Mouse (Mus musculus) layer of hippocampus, adult 2 months (tissue): Measurements from ENCODE around the gene Ifitm10. TPM values are rescaled to one million over a fixed set of nuclear protein-coding genes. Genes with fewer than 3 reads are reported as not detected.
A peak's percentile ranks its signal among the peaks of the same experiment; 100 is the strongest.
"Not testable (repeated sequence)": the region's sequence is repeated elsewhere in the genome, so short reads cannot be mapped to it uniquely, and the experiment has no call there.

ENCODE experiments used
- DNase-seq, 2 experiments: peaks; one replicate each; pipeline ENCODE4 v3.0.0; 2022; ENCODE audit warnings: low spot score in 2 of 2
- H3K27ac ChIP-seq: fragments of 200-600 bp; 2 replicates; pipeline ENCODE4 v1.8.1; 2022
- H3K4me3 ChIP-seq: fragments of 200-600 bp; 2 replicates; pipeline ENCODE4 v1.8.1; 2022; ENCODE audit warnings: mild to moderate bottlenecking
- CTCF ChIP-seq: fragments of 200-600 bp; conservative IDR thresholded peaks from 2 replicates; pipeline ENCODE4 v1.8.1; 2022; ENCODE audit warnings: antibody characterized with exemption, mild to moderate bottlenecking, moderate library complexity
- total RNA-seq, 2 experiments: library from RNA; stranded (reverse); gene quantifications; 2 replicates each; pipeline ENCODE4 v1.2.3; 2021

Ifitm10 gene
- total RNA-seq, 2 experiments from 2014 or later = 35.3 to 38.6 TPM

DNA sequence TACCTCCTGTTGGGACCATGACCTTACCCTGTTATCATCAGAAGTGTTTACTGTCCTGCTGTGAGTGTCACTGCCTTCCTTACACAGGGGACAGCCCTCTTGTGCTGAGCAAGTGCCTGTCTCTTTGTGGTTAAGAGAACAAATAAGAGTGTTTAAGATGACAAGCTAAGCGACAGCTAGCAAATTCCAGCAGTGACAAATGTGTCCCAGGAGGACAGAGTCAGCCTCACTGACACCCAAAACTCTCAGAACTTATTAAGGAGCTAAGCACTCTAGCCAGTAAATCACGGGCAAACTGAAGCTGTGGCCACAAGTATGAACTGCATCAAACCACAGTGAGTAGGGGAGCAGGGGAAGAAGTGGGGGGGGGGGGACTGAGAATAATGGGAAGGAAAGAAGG lies 52.6 kb downstream of the Ifitm10 start:
- no peak overlapping the region for H3K4me3 ChIP-seq
- DNase-seq = no peak
- H3K27ac ChIP-seq = no peak overlapping the region
- TF ChIP-seq CTCF = no peak

DNA sequence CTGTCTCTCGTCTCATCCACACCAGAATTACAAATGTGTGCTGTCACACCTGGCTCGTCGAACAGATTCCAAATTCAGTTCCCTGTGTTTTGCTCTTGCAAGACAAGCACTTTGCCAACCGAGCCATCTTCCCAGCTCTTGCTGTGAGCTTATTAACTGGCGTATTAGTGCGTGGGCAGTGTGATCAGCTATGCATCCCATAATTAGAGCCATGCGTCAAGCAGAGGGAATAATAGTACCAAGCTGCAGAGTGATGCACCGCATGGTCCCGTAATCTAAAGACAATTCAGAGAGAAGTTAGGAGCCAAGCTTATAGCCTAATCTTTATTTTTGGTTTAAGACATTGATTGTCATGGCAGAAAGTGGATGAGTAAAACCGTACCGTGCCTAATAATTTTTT lies 54.4 kb downstream of the Ifitm10 start:
- H3K27ac ChIP-seq = no peak overlapping the region

GRCm38 (mm10) chr7:142317216-142317615 lies 56.3 kb downstream of the Ifitm10 start:
- no peak overlapping the region for H3K27ac ChIP-seq
- DNase-seq = no peak
- TF ChIP-seq CTCF = no peak
- no peak overlapping the region for H3K4me3 ChIP-seq

More for the DNA sequence above, 54.4 kb downstream of the Ifitm10 start:
- DNase-seq = peak in 1 of 2 experiments; percentile 27
- no peak for TF ChIP-seq CTCF
- H3K4me3 ChIP-seq = no peak overlapping the region

GRCm38 (mm10) chr7:142316558-142316957 lies 57.0 kb downstream of the Ifitm10 start:
- H3K4me3 ChIP-seq = no peak overlapping the region
- peak; percentile 34 to 38 for DNase-seq
- no peak overlapping the region for H3K27ac ChIP-seq
- TF ChIP-seq CTCF = peak; percentile 93

GRCm38 (mm10) chr7:142314600-142315285 lies 58.8 kb downstream of the Ifitm10 start:
- no peak for DNase-seq
- Histone ChIP-seq H3K27ac (no peak overlapping the region), H3K4me3 (no peak overlapping the region)
- no peak for TF ChIP-seq CTCF

DNA sequence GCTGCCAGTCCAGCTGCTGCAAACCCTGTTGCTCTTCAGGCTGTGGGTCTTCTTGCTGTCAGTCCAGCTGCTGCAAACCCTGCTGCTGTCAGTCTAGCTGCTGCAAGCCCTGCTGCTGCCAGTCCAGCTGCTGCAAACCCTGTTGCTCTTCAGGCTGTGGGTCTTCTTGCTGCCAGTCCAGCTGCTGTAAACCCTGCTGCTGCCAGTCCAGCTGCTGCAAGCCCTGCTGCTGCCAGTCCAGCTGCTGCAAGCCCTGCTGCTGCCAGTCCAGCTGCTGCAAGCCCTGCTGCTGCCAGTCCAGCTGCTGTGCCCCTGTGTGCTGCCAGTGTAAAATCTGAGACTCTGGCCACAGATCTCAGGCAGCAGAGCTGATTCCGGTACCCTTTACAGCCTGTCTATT lies 69.6 kb downstream of the Ifitm10 start:
- not testable (repeated sequence) for H3K4me3 ChIP-seq, H3K27ac ChIP-seq, DNase-seq

DNA sequence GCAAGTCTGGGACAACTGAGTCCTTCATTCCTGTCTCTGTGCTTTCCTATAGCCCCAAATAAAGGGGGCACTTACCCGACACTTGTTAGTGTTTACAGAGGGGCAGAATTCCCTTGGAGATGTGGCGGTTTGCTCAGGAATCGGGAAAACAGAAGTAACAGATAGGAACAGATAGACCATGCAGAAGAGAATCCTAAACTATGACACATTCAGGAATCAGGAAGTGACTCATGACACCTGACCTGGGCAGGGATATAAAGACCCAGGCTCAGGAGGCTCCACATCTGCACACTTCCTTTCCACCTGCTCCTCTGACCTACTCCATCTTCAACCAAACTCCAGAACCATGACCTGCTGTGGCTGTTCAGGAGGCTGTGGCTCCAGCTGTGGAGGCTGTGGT lies 70.3 kb downstream of the Ifitm10 start, which contains the start of gene Krtap5-4:
Gene Krtap5-4, plus strand, starts transcription at position 301 of the 400 bp plus-strand sequence.
- Histone ChIP-seq H3K4me3 (no peak within 1 kb of the TSS), H3K27ac (no peak within 1 kb of the TSS)
- no peak for DNase-seq
- no peak for TF ChIP-seq CTCF

DNA sequence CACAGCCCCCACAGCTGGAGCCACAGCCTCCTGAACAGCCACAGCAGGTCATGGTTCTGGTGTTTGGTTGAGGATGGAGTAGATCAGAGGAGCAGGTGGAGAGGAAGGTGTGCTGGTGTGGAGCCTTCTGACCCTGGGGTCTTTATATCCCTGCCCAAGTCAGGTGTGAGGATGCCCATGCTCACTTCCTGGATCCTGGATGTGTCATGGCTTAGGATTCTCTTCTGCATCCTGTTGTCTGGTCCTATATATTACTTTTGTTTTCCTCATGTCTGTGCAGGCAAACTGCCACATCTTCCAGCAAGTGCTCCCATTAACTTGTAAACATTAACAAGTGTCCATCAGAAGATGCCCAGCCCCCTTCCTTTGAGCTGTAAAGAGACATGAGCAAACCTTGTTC lies 76.5 kb downstream of the Ifitm10 start, which contains the start of gene Krtap5-1:
Gene Krtap5-1, minus strand, starts transcription at position 101 of the 400 bp plus-strand sequence.
- not testable (repeated sequence) for DNase-seq, H3K4me3 ChIP-seq, H3K27ac ChIP-seq

DNA sequence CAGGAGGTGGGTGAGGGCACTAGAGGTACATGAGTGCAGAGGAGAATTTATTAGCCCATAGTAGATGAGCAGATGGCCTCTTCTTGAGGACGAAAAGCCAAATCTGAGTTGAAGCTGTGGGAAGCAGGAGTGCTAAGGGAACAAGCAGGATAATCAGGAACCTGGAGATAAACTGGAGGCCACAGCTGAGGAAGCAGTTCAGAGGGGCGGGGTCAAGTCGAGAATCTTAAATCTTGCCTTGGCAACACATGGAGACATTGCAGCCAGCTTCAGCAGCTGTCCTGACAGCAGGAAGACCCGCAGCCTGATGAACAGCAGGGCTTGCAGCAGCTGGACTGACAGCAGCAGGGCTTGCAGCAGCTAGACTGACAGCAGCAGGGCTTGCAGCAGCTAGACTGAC lies 77.4 kb downstream of the Ifitm10 start:
- H3K4me3 ChIP-seq, DNase-seq, H3K27ac ChIP-seq: not testable (repeated sequence)

DNA sequence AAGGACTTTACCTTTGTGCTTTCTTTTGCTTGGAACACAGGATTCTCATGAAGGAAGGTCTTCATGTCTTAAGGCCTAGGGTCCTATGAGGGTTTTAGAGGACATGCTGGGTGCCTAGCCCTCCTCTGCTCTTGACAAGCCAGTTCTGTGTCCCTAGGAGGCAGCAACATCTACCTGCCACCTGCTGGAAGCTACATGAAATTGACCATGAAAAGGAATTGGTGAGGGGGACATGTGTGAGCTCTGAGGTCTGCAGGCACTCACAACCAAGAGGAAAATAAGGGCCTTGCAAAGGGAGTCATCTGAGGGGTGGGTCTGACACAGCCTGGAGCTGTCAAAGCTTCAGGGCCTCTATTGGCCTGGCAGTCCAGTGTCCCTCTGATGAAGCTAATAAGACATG lies 78.1 kb downstream of the Ifitm10 start:
- Histone ChIP-seq H3K4me3 (no peak overlapping the region), H3K27ac (no peak overlapping the region)
- no peak for DNase-seq
- peak; percentile 33 for TF ChIP-seq CTCF

DNA sequence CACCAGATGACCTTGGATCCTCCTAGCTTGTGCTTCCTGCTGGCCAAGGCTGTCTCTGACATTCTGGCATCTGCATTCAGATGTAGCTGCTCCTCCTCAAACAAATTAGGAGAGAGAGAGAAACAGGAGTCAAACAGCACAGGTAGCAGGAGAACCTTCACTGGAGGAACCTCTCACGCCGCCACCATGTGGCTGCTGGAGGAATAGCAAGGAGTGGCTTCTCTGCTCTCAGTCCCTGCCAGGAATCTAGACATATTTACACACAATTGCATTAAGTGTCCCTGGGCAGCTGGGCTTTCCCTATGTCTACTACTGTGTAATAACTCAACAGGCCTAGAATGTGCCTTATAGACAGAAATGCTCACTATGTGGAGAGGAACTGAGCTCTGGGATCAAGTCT lies 79.7 kb downstream of the Ifitm10 start:
- H3K27ac ChIP-seq, H3K4me3 ChIP-seq: not testable (repeated sequence)
- peak; percentile 78 for TF ChIP-seq CTCF
- DNase-seq = peak in 1 of 2 experiments; percentile 21

- H3K27ac ChIP-seq, DNase-seq: not testable (repeated sequence)
These were observed 87.5 kb downstream of the Ifitm10 start for GRCm38 (mm10) chr7:142285910-142286612.

DNA sequence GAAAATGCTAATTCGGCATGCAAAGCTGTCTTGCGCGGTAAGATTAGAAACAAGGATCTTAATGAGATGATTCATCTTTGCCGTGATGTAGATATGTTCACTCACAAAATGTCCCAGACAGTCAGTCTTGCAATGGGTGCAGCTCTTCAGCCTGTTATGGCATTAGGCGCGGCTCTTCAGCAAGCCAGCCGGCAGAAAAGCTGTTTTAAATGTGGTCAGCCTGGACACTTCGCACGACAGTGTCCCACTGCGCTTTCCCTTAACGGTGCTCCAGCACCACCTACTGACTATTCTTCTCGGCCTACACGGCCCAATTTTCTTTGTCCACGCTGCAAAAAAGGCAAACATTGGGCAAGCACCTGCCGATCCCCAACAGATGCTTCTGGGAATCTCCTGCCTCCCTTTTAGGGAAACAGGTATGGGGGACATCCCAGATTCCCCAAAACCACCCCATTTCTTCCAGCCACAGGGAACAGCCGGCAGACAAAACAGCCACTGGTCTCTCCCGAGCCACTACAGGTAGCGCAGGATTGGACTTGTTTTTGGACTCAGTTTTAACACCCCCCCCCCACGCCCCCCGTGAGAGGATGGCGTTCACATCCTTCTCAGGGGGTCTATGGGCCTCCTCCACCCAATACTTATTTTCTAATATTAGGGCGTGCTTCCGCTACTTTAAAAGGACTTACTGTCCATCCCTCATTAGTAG lies 88.3 kb downstream of the Ifitm10 start:
- DNase-seq = peak; percentile 5 to 12
- no peak; the same call in 1 of the 2 replicates for TF ChIP-seq CTCF
- peak overlapping the region; percentile 79 for H3K4me3 ChIP-seq
- no peak overlapping the region for H3K27ac ChIP-seq

More at GRCm38 (mm10) chr7:142285910-142286612, 87.5 kb downstream of the Ifitm10 start:
- not testable (repeated sequence) for H3K4me3 ChIP-seq
